Mouse (Mus musculus) large intestine, adult 2 months (tissue): ENCODE measurements around the gene Coro1b. TPM values are rescaled to one million over a fixed set of nuclear protein-coding genes. Genes with fewer than 3 reads are reported as not detected.

Source experiments
- DNase-seq: peaks from one replicate; pipeline ENCODE4 v3.0.0-alpha.2; 2012; ENCODE audit warnings: low read depth, low spot score
- WGBS: fragments of 180-500 bp; shearing (Covaris S2); methylation state at CpG from one replicate; pipeline ENCODE4 v1.1.7; 2018; 5-methylcytosine and 5-hydroxymethylcytosine counted together
- polyA plus RNA-seq: library from polyadenylated mRNA; depleted of rRNA; stranded (reverse); fragments of >200 nt; gene quantifications from 2 replicates; pipeline ENCODE4 v1.2.3, GENCODE M21; 2012; rRNA removed

The Coro1b gene
- polyA plus RNA-seq, 1 experiment, result 385 TPM

DNA sequence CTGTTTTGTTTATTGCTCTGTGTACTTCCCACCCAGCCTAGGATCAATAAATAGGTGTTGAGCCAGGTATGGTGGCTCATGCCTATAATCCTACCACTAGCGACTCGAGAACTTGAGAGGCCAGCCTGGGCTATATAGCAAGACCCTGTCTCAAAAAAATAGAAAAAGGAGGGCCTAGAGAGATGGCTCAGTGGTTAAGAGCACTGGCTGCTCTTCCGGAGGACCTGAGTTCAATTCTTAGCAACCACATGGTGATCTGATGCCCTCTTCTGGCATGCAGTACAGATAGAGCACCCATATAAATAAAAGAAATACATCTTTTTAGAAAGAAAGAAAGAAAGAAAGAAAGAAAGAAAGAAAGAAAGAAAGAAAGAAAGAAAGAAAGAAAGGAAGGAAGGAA, 54.7 kb downstream of the Coro1b start:
- no peak for DNase-seq
- 38% methylated on average over 3 of the region's 3 CpGs for WGBS

Other genes with a start within 250 kb of the Coro1b start
- gene Tcirg1, start 241.5 kb upstream of the Coro1b start, polyA plus RNA-seq, result 164 and 198 TPM in 2 replicates
- gene Ndufs8, start 235.8 kb upstream of the Coro1b start, polyA plus RNA-seq, result 417 TPM in 2 replicates
- 21.4 and 45.1 TPM in 2 replicates for gene Aldh3b1, start 218.8 kb upstream of the Coro1b start, polyA plus RNA-seq
- gene Unc93b1, start 213.4 kb upstream of the Coro1b start, polyA plus RNA-seq, result 123 and 160 TPM in 2 replicates
- 0.16 and 0.95 TPM in 2 replicates for gene Aldh3b3, start 190.0 kb upstream of the Coro1b start, polyA plus RNA-seq
- 1.3 and 2.0 TPM in 2 replicates for gene Aldh3b2, start 176.3 kb upstream of the Coro1b start, polyA plus RNA-seq
- 42.5 and 88.2 TPM in 2 replicates for gene Acy3, start 162.0 kb upstream of the Coro1b start, polyA plus RNA-seq
- not detected in 2 replicates for gene Tbx10, start 155.9 kb upstream of the Coro1b start, polyA plus RNA-seq
- gene Nudt8, start 148.0 kb upstream of the Coro1b start, polyA plus RNA-seq, result 7.7 and 10.5 TPM in 2 replicates
- gene Gm49405, start 148.0 kb upstream of the Coro1b start, polyA plus RNA-seq, result 1.0 and 2.2 TPM in 2 replicates
- 6.8 and 7.3 TPM in 2 replicates for gene Doc2g, start 145.3 kb upstream of the Coro1b start, polyA plus RNA-seq
- gene Ndufv1, start 135.8 kb upstream of the Coro1b start, polyA plus RNA-seq, result 152 and 205 TPM in 2 replicates
- 910 and 1,226 TPM in 2 replicates for gene Gstp1, start 110.6 kb upstream of the Coro1b start, polyA plus RNA-seq
- gene Gstp2, start 102.6 kb upstream of the Coro1b start, polyA plus RNA-seq, result 188 and 228 TPM in 2 replicates
- gene Gstp3, start 89.0 kb upstream of the Coro1b start, polyA plus RNA-seq, result 19.4 and 21.9 TPM in 2 replicates
- gene Cabp2, start 67.0 kb upstream of the Coro1b start, polyA plus RNA-seq, result not detected in 2 replicates
- 319 and 372 TPM in 2 replicates for gene Cdk2ap2, start 51.4 kb upstream of the Coro1b start, polyA plus RNA-seq
- gene Pitpnm1, start 48.6 kb upstream of the Coro1b start, polyA plus RNA-seq, result 114 and 145 TPM in 2 replicates
- 62.8 and 63.6 TPM in 2 replicates for gene Aip, start 22.8 kb upstream of the Coro1b start, polyA plus RNA-seq
- 0.03 TPM in 1 of 2 replicates, not detected in the other for gene Gpr152, start 8.8 kb upstream of the Coro1b start, polyA plus RNA-seq
- gene Cabp4, start 4.6 kb upstream of the Coro1b start, polyA plus RNA-seq, result 0.45 and 0.88 TPM in 2 replicates
- 56.3 and 62.6 TPM in 2 replicates for gene Ptprcap, start 5.0 kb downstream of the Coro1b start, polyA plus RNA-seq
- 37.5 and 49.3 TPM in 2 replicates for gene Rps6kb2, start 14.7 kb downstream of the Coro1b start, polyA plus RNA-seq
- gene Carns1, start 26.9 kb downstream of the Coro1b start, polyA plus RNA-seq, result 3.2 and 3.3 TPM in 2 replicates
- 23.0 TPM in 2 replicates for gene Tbc1d10c, start 42.7 kb downstream of the Coro1b start, polyA plus RNA-seq
- 374 and 382 TPM in 2 replicates for gene Ppp1ca, start 43.4 kb downstream of the Coro1b start, polyA plus RNA-seq
- gene Rad9a, start 53.0 kb downstream of the Coro1b start, polyA plus RNA-seq, result 25.5 and 26.9 TPM in 2 replicates
- 7.4 and 8.4 TPM in 2 replicates for gene Clcf1, start 65.6 kb downstream of the Coro1b start, polyA plus RNA-seq
- gene AC109138.7, start 65.7 kb downstream of the Coro1b start, polyA plus RNA-seq, result not detected in 2 replicates
- gene Pold4, start 83.3 kb downstream of the Coro1b start, polyA plus RNA-seq, result 116 and 130 TPM in 2 replicates
- 102 and 151 TPM in 2 replicates for gene Ssh3, start 120.6 kb downstream of the Coro1b start, polyA plus RNA-seq
- gene Ankrd13d, start 134.5 kb downstream of the Coro1b start, polyA plus RNA-seq, result 2.0 and 2.4 TPM in 2 replicates
- 99.9 and 108 TPM in 2 replicates for gene Grk2, start 157.6 kb downstream of the Coro1b start, polyA plus RNA-seq
- 64.6 and 107 TPM in 2 replicates for gene Kdm2a, start 249.7 kb downstream of the Coro1b start, polyA plus RNA-seq